Mouse (Mus musculus): ENCODE measurements around the gene Vmn1r232. TPM values are rescaled to one million over a fixed set of nuclear protein-coding genes. Genes with fewer than 3 reads are reported as not detected.

Gene Vmn1r232
- polyA plus RNA-seq, 1 experiment from 2014 or later: not detected

DNA sequence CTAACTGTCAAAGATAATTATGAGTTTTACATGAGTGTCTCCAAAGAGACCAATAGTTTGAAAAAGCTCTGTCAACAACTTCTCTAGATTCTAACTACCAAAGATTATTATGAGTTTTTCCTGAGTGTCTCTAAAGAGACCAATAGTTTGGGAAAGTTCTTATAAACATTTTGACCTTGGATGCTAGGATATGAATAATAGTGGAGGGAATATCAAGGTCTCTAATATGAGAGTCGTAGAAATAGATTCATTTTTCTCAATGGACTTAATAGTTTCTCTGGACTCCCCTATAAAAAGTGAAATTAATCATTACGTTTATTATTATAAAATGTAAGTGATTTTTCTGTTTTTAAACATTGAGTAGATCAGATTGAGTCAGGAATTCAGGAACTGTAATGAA lies 14.5 kb downstream of the Vmn1r232 start, which contains the start of gene Vmn1r231:
Gene Vmn1r231 (minus strand): TSS at position 101 of the 400 bp plus-strand sequence.
- ATAC-seq (ENCODE audit: insufficient number of reproducible peaks, low FRiP score, low TSS enrichment, low read depth) (no peak), DNase-seq (ENCODE audit: low spot score) (no peak)
- H3K4me3 ChIP-seq (ENCODE audit: low read depth, low read length): no peak within 1 kb of the TSS
- no peak within 1 kb of the TSS for H3K9ac ChIP-seq (ENCODE audit: low read length)
- H3K9me3 ChIP-seq (ENCODE audit: control insufficient read depth, low read length): no peaks in the 10 kb centered on the region
- no peaks in the 10 kb centered on the region for H3K4me1 ChIP-seq (ENCODE audit: control insufficient read depth, insufficient read depth, low read length)
- H3K27me3 ChIP-seq (ENCODE audit: control insufficient read depth, insufficient read depth, low read length): no peaks in the 10 kb centered on the region
- 70% methylated on average over 2 of the region's 2 CpGs for WGBS
- H3K4me2 ChIP-seq (ENCODE audit: low read depth, severe bottlenecking): no peak within 1 kb of the TSS
- H3K36me3 ChIP-seq (ENCODE audit: control insufficient read depth, insufficient read depth, low read length): no peaks in the 10 kb centered on the region
- H3K27ac ChIP-seq (replicated peaks; ENCODE audit: low read depth, low read length): no peak within 1 kb of the TSS

Other genes with a start within 250 kb of the Vmn1r232 start
- not detected in 2 replicates for gene Vmn1r226, start 236.9 kb downstream of the Vmn1r232 start, polyA plus RNA-seq (2014; fragmentation: Nextera tagmentation; extraction: Ambion mirVana)
- not detected in 2 replicates for gene Vmn1r227, start 189.9 kb downstream of the Vmn1r232 start, polyA plus RNA-seq (2014; fragmentation: Nextera tagmentation; extraction: Ambion mirVana)
- not detected in 2 replicates for gene Vmn1r228, start 133.6 kb downstream of the Vmn1r232 start, polyA plus RNA-seq (2014; fragmentation: Nextera tagmentation; extraction: Ambion mirVana)
- gene Vmn1r229, start 108.2 kb downstream of the Vmn1r232 start, polyA plus RNA-seq (2014; fragmentation: Nextera tagmentation; extraction: Ambion mirVana): 0.01 TPM in 1 of 2 replicates, not detected in the other
- not detected in 2 replicates for gene Vmn1r230, start 79.3 kb downstream of the Vmn1r232 start, polyA plus RNA-seq (2014; fragmentation: Nextera tagmentation; extraction: Ambion mirVana)
- not detected in 2 replicates for gene Vmn1r231, start 14.6 kb downstream of the Vmn1r232 start, polyA plus RNA-seq (2014; fragmentation: Nextera tagmentation; extraction: Ambion mirVana)
- 431 TPM in 2 replicates for gene Ppp2r1a, start 25.6 kb upstream of the Vmn1r232 start, polyA plus RNA-seq (2014; fragmentation: Nextera tagmentation; extraction: Ambion mirVana)
- gene Vmn1r233, start 76.8 kb upstream of the Vmn1r232 start, polyA plus RNA-seq (2014; fragmentation: Nextera tagmentation; extraction: Ambion mirVana): not detected in 2 replicates
- 20.2 and 22.4 TPM in 2 replicates for gene Zfp160, start 89.2 kb upstream of the Vmn1r232 start, polyA plus RNA-seq (2014; fragmentation: Nextera tagmentation; extraction: Ambion mirVana)